In the genomic region with DNA sequence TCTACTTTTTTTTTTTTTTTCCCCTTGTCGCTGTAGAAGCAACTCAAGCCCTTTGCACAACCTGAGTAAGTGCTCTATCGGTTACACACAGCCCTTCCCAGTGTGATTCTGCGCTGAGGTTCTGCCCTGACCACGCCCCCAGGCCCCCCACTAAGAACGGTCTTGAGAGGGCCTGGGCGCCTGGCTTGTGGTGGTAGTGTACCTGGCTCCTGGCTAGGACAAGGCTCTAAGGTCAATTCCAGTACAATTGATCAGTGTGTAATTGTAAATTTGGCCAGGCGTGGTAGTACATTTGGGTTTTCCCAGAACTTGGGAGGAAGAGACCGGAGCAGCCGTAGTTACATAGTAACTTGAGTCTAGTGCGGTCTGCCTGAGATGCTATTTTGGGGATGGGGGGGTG, we compare ENCODE assay signal across 14 mouse cellular contexts. TPM values are rescaled to one million over a fixed set of nuclear protein-coding genes. Genes with fewer than 3 reads are reported as not detected.
A peak's percentile ranks its signal among the peaks of the same experiment; 100 is the strongest.
DNase-seq lines count a peak whose midpoint lies in the region; ATAC-seq lines count a peak whose summit lies in the region.
"Had no signal": no experiment of that assay in that cellular context is flagged by ENCODE, and none has a peak within 500 bp of the region (broad histone marks: within the 10 kb centered on the region; RNA-seq: fewer than 3 reads in every experiment).

No protein-coding gene starts in this region.

- peak overlapping the region; percentile 53; the same call in 1 of the 2 replicates for H3K27ac ChIP-seq in heart, embryonic 16.5 days (ENCODE audit: low read length)
- no peak overlapping the region for H3K27ac ChIP-seq in heart, embryonic 11.5 days (ENCODE audit: low read depth, low read length)
- peak overlapping the region; percentile 93 for H3K27ac ChIP-seq in midbrain, embryonic 13.5 days
- no peak overlapping the region for H3K27ac ChIP-seq in midbrain, embryonic 15.5 days
- peak overlapping the region; percentile 62; the same call in 1 of the 2 replicates for H3K27ac ChIP-seq in embryonic facial prominence, embryonic 14.5 days (replicated peaks; ENCODE audit: low read depth, low read length)
- H3K27ac ChIP-seq in neural tube, embryonic 15.5 days (replicated peaks) = peak overlapping the region; percentile 98; the same call in 1 of the 2 replicates

- no peak overlapping the region for H3K9ac ChIP-seq in heart, embryonic 16.5 days (ENCODE audit: low read length)
- no peak overlapping the region for H3K9ac ChIP-seq in heart, embryonic 11.5 days (ENCODE audit: low read depth, low read length)
- H3K9ac ChIP-seq in midbrain, embryonic 13.5 days (replicated peaks) = no peak overlapping the region
- no peak overlapping the region for H3K9ac ChIP-seq in midbrain, embryonic 15.5 days
- no peak overlapping the region for H3K9ac ChIP-seq in embryonic facial prominence, embryonic 14.5 days (ENCODE audit: low read depth, low read length)
- H3K9ac ChIP-seq in neural tube, embryonic 15.5 days (replicated peaks) = no peak overlapping the region

- DNase-seq in embryonic facial prominence, embryonic 14.5 days (ENCODE audit: low spot score) = no peak
- no peak for DNase-seq in thymus, postnatal 25 days
- no peak for DNase-seq in thymus, postnatal 36 days
- DNase-seq: gastrocnemius, postnatal 36 days; layer of hippocampus, postnatal 36 days; lung, adult 2 months; right cerebral cortex, adult 18-20 months had no signal

- peaks cover 4% of the 10 kb centered on the region for H3K36me3 ChIP-seq in heart, embryonic 16.5 days (ENCODE audit: control insufficient read depth, insufficient read depth)
- H3K36me3 ChIP-seq in heart, embryonic 11.5 days (ENCODE audit: control insufficient read depth, insufficient read depth, low read length) = peaks cover 3% of the 10 kb centered on the region; the same call in 1 of the 2 replicates
- H3K36me3 ChIP-seq in midbrain, embryonic 13.5 days = peaks cover 13% of the 10 kb centered on the region
- H3K36me3 ChIP-seq in midbrain, embryonic 15.5 days (replicated peaks) = peaks cover 4% of the 10 kb centered on the region; the same call in 1 of the 2 replicates
- H3K36me3 ChIP-seq in embryonic facial prominence, embryonic 14.5 days (ENCODE audit: control insufficient read depth, insufficient read depth, low read length) = peaks cover 8% of the 10 kb centered on the region
- peaks cover 8% of the 10 kb centered on the region for H3K36me3 ChIP-seq in neural tube, embryonic 15.5 days

- H3K4me3 ChIP-seq in heart, embryonic 16.5 days (ENCODE audit: low read length) = no peak overlapping the region
- H3K4me3 ChIP-seq in heart, embryonic 11.5 days (ENCODE audit: low read depth, low read length) = no peak overlapping the region
- no peak overlapping the region for H3K4me3 ChIP-seq in midbrain, embryonic 13.5 days (replicated peaks)
- H3K4me3 ChIP-seq in midbrain, embryonic 15.5 days = no peak overlapping the region
- H3K4me3 ChIP-seq in embryonic facial prominence, embryonic 14.5 days (ENCODE audit: low read depth, low read length) = no peak overlapping the region
- no peak overlapping the region for H3K4me3 ChIP-seq in neural tube, embryonic 15.5 days (replicated peaks)
- H3K4me3 ChIP-seq: myocyte had no signal

- no peak for ATAC-seq in heart, embryonic 16.5 days (replicated peaks; ENCODE audit: extremely low read depth, insufficient read depth, low FRiP score)
- ATAC-seq in heart, embryonic 11.5 days (replicated peaks; ENCODE audit: insufficient number of reproducible peaks, low FRiP score, low TSS enrichment) = no peak
- ATAC-seq in midbrain, embryonic 13.5 days = no peak
- no peak for ATAC-seq in midbrain, embryonic 15.5 days (replicated peaks)
- ATAC-seq in embryonic facial prominence, embryonic 14.5 days (ENCODE audit: low read depth) = no peak
- no peak for ATAC-seq in neural tube, embryonic 15.5 days (ENCODE audit: low FRiP score)
- ATAC-seq: inflammation-experienced regulatory T-cells, adult 6 months had no signal

- WGBS in heart, embryonic 16.5 days = 47% methylated on average over 10 of the region's 10 CpGs
- WGBS in heart, embryonic 11.5 days (ENCODE audit: insufficient replicate concordance) = 36% methylated on average over 10 of the region's 10 CpGs
- WGBS in midbrain, embryonic 13.5 days = 54% methylated on average over 10 of the region's 10 CpGs
- 57% methylated on average over 10 of the region's 10 CpGs for WGBS in midbrain, embryonic 15.5 days
- WGBS in embryonic facial prominence, embryonic 14.5 days = 43% methylated on average over 10 of the region's 10 CpGs
- WGBS in neural tube, embryonic 15.5 days = 54% methylated on average over 10 of the region's 10 CpGs

- no peak overlapping the region for H3K4me2 ChIP-seq in heart, embryonic 16.5 days (ENCODE audit: low read depth, low read length)
- no peak overlapping the region for H3K4me2 ChIP-seq in heart, embryonic 11.5 days
- H3K4me2 ChIP-seq in midbrain, embryonic 13.5 days (replicated peaks) = no peak overlapping the region
- H3K4me2 ChIP-seq in midbrain, embryonic 15.5 days = no peak overlapping the region
- H3K4me2 ChIP-seq in embryonic facial prominence, embryonic 14.5 days (ENCODE audit: low read depth, low read length) = peak overlapping the region; percentile 100; the same call in 1 of the 2 replicates
- no peak overlapping the region for H3K4me2 ChIP-seq in neural tube, embryonic 15.5 days

- H3K27me3 ChIP-seq in heart, embryonic 16.5 days (ENCODE audit: control insufficient read depth, insufficient read depth, low read length) = no peaks in the 10 kb centered on the region
- H3K27me3 ChIP-seq in heart, embryonic 11.5 days (ENCODE audit: control insufficient read depth, insufficient read depth, low read length) = no peaks in the 10 kb centered on the region
- peaks cover 7% of the 10 kb centered on the region for H3K27me3 ChIP-seq in midbrain, embryonic 13.5 days
- no peaks in the 10 kb centered on the region; the same call in 1 of the 2 replicates for H3K27me3 ChIP-seq in midbrain, embryonic 15.5 days (replicated peaks)
- no peaks in the 10 kb centered on the region for H3K27me3 ChIP-seq in embryonic facial prominence, embryonic 14.5 days (replicated peaks; ENCODE audit: control insufficient read depth, insufficient read depth, low read length)
- 0 out of 2 replicates have a peak, but pooled peaks cover 3% of the 10 kb centered on the region for H3K27me3 ChIP-seq in neural tube, embryonic 15.5 days (replicated peaks)

- H3K9me3 ChIP-seq in heart, embryonic 16.5 days (replicated peaks; ENCODE audit: control insufficient read depth, low read length) = no peaks in the 10 kb centered on the region
- no peaks in the 10 kb centered on the region for H3K9me3 ChIP-seq in heart, embryonic 11.5 days (replicated peaks; ENCODE audit: control insufficient read depth, low read length)
- H3K9me3 ChIP-seq in midbrain, embryonic 13.5 days = no peaks in the 10 kb centered on the region
- H3K9me3 ChIP-seq in midbrain, embryonic 15.5 days = no peaks in the 10 kb centered on the region
- no peaks in the 10 kb centered on the region for H3K9me3 ChIP-seq in embryonic facial prominence, embryonic 14.5 days (ENCODE audit: control insufficient read depth, low read length)
- no peaks in the 10 kb centered on the region for H3K9me3 ChIP-seq in neural tube, embryonic 15.5 days (replicated peaks)

- peaks cover 18% of the 10 kb centered on the region for H3K4me1 ChIP-seq in heart, embryonic 16.5 days (ENCODE audit: control insufficient read depth, insufficient read depth, low read length)
- peaks cover 18% of the 10 kb centered on the region for H3K4me1 ChIP-seq in heart, embryonic 11.5 days (ENCODE audit: control insufficient read depth, insufficient read depth, low read length)
- peaks cover 34% of the 10 kb centered on the region for H3K4me1 ChIP-seq in midbrain, embryonic 13.5 days (replicated peaks)
- H3K4me1 ChIP-seq in midbrain, embryonic 15.5 days = peaks cover 29% of the 10 kb centered on the region
- peaks cover 14% of the 10 kb centered on the region; the same call in 1 of the 2 replicates for H3K4me1 ChIP-seq in embryonic facial prominence, embryonic 14.5 days (ENCODE audit: control insufficient read depth, insufficient read depth, low read length)
- H3K4me1 ChIP-seq in neural tube, embryonic 15.5 days = peaks cover 34% of the 10 kb centered on the region

RNA-seq across cellular contexts. Expression of a gene that starts 1.4 kb away (rescaled TPM):
- 77.4 and 78.0 TPM in 2 replicates for polyA plus RNA-seq in heart, embryonic 16.5 days (2015; fragmentation: Nextera tagmentation; extraction: Ambion mirVana)
- polyA plus RNA-seq in heart, embryonic 11.5 days (2014; fragmentation: Nextera tagmentation; extraction: Ambion mirVana) = 67.6 and 68.3 TPM in 2 replicates
- polyA plus RNA-seq in midbrain, embryonic 13.5 days (2015; fragmentation: Nextera tagmentation; extraction: Ambion mirVana) = 159 and 182 TPM in 2 replicates
- 152 and 167 TPM in 2 replicates for polyA plus RNA-seq in midbrain, embryonic 15.5 days (2015; fragmentation: Nextera tagmentation; extraction: Ambion mirVana)
- 81.8 and 107 TPM in 2 replicates for polyA plus RNA-seq in embryonic facial prominence, embryonic 14.5 days (2014; fragmentation: Nextera tagmentation; extraction: Ambion mirVana)
- polyA plus RNA-seq in neural tube, embryonic 15.5 days (2015; fragmentation: Nextera tagmentation; extraction: Ambion mirVana) = 121 and 130 TPM in 2 replicates

RNA-seq across cellular contexts. Expression of a gene that starts 1.6 kb away (rescaled TPM):
- 16.6 and 17.9 TPM in 2 replicates for polyA plus RNA-seq in heart, embryonic 16.5 days (2015; fragmentation: Nextera tagmentation; extraction: Ambion mirVana)
- 7.2 and 8.1 TPM in 2 replicates for polyA plus RNA-seq in heart, embryonic 11.5 days (2014; fragmentation: Nextera tagmentation; extraction: Ambion mirVana)
- polyA plus RNA-seq in midbrain, embryonic 13.5 days (2015; fragmentation: Nextera tagmentation; extraction: Ambion mirVana) = 4.6 and 5.0 TPM in 2 replicates
- 5.8 and 6.0 TPM in 2 replicates for polyA plus RNA-seq in midbrain, embryonic 15.5 days (2015; fragmentation: Nextera tagmentation; extraction: Ambion mirVana)
- polyA plus RNA-seq in embryonic facial prominence, embryonic 14.5 days (2014; fragmentation: Nextera tagmentation; extraction: Ambion mirVana) = 12.4 and 14.1 TPM in 2 replicates
- polyA plus RNA-seq in neural tube, embryonic 15.5 days (2015; fragmentation: Nextera tagmentation; extraction: Ambion mirVana) = 7.3 and 11.5 TPM in 2 replicates

RNA-seq across cellular contexts. Expression of a gene that starts 20.6 kb away (rescaled TPM):
- 2.3 and 3.5 TPM in 2 replicates for polyA plus RNA-seq in heart, embryonic 16.5 days (2015; fragmentation: Nextera tagmentation; extraction: Ambion mirVana)
- polyA plus RNA-seq in heart, embryonic 11.5 days (2014; fragmentation: Nextera tagmentation; extraction: Ambion mirVana) = 5.0 and 5.2 TPM in 2 replicates
- 135 and 136 TPM in 2 replicates for polyA plus RNA-seq in midbrain, embryonic 13.5 days (2015; fragmentation: Nextera tagmentation; extraction: Ambion mirVana)
- polyA plus RNA-seq in midbrain, embryonic 15.5 days (2015; fragmentation: Nextera tagmentation; extraction: Ambion mirVana) = 203 and 208 TPM in 2 replicates
- polyA plus RNA-seq in embryonic facial prominence, embryonic 14.5 days (2014; fragmentation: Nextera tagmentation; extraction: Ambion mirVana) = 13.0 and 19.8 TPM in 2 replicates
- polyA plus RNA-seq in neural tube, embryonic 15.5 days (2015; fragmentation: Nextera tagmentation; extraction: Ambion mirVana) = 189 and 228 TPM in 2 replicates

RNA-seq across cellular contexts. Expression of a gene that starts 29.5 kb away (rescaled TPM):
- 81.1 and 82.8 TPM in 2 replicates for polyA plus RNA-seq in heart, embryonic 16.5 days (2015; fragmentation: Nextera tagmentation; extraction: Ambion mirVana)
- polyA plus RNA-seq in heart, embryonic 11.5 days (2014; fragmentation: Nextera tagmentation; extraction: Ambion mirVana) = 89.9 and 90.6 TPM in 2 replicates
- 113 and 123 TPM in 2 replicates for polyA plus RNA-seq in midbrain, embryonic 13.5 days (2015; fragmentation: Nextera tagmentation; extraction: Ambion mirVana)
- 117 and 119 TPM in 2 replicates for polyA plus RNA-seq in midbrain, embryonic 15.5 days (2015; fragmentation: Nextera tagmentation; extraction: Ambion mirVana)
- 156 and 167 TPM in 2 replicates for polyA plus RNA-seq in embryonic facial prominence, embryonic 14.5 days (2014; fragmentation: Nextera tagmentation; extraction: Ambion mirVana)
- 105 and 114 TPM in 2 replicates for polyA plus RNA-seq in neural tube, embryonic 15.5 days (2015; fragmentation: Nextera tagmentation; extraction: Ambion mirVana)

RNA-seq across cellular contexts. Expression of a gene that starts 33.3 kb away (rescaled TPM):
- 12.1 and 12.7 TPM in 2 replicates for polyA plus RNA-seq in heart, embryonic 16.5 days (2015; fragmentation: Nextera tagmentation; extraction: Ambion mirVana)
- polyA plus RNA-seq in heart, embryonic 11.5 days (2014; fragmentation: Nextera tagmentation; extraction: Ambion mirVana) = 13.4 and 13.5 TPM in 2 replicates
- 10.1 and 11.0 TPM in 2 replicates for polyA plus RNA-seq in midbrain, embryonic 13.5 days (2015; fragmentation: Nextera tagmentation; extraction: Ambion mirVana)
- 5.0 and 5.5 TPM in 2 replicates for polyA plus RNA-seq in midbrain, embryonic 15.5 days (2015; fragmentation: Nextera tagmentation; extraction: Ambion mirVana)
- polyA plus RNA-seq in embryonic facial prominence, embryonic 14.5 days (2014; fragmentation: Nextera tagmentation; extraction: Ambion mirVana) = 14.2 and 16.5 TPM in 2 replicates
- 4.0 and 10.1 TPM in 2 replicates for polyA plus RNA-seq in neural tube, embryonic 15.5 days (2015; fragmentation: Nextera tagmentation; extraction: Ambion mirVana)

Comparison
In these comparisons a context has a peak if more than half of its experiments do, and no peak if none do; other contexts are left out.
1. H3K27ac ChIP-seq: peak in heart, embryonic 16.5 days (single experiment), midbrain, embryonic 13.5 days (single experiment), embryonic facial prominence, embryonic 14.5 days (single experiment) and neural tube, embryonic 15.5 days (single experiment); none in heart, embryonic 11.5 days (single experiment) and midbrain, embryonic 15.5 days (single experiment).